8 mouse cellular contexts compared by ENCODE assay signal in the genomic region with DNA sequence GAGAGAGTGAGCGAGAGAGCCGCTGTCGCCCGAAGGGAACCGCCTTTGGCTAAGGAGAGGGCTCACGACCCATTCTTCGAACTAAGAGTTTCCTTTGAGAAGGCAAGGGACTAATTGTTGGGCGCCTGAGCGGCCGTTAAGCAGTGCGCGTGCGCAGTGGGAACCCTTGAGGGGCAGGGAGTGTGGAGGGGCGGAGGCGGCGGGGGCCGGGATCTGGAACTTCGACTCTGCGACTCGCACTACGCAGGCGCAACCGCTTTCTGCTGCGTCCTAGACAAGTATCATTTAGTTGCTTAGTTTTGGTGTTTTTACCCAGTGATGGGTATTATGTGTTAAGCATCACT. TPM values are rescaled to one million over a fixed set of nuclear protein-coding genes. Genes with fewer than 3 reads are reported as not detected.
DNase-seq lines count a peak whose midpoint lies in the region; ATAC-seq lines count a peak whose summit lies in the region.

No protein-coding gene starts in this region.

- H3K9ac ChIP-seq in hindbrain, embryonic 11.5 days (ENCODE audit: low read depth, low read length), result peak overlapping the region; percentile 94
- peak overlapping the region; percentile 90 for H3K9ac ChIP-seq in lung, embryonic 16.5 days (ENCODE audit: low read length)

- no peaks in the 10 kb centered on the region for H3K36me3 ChIP-seq in hindbrain, embryonic 11.5 days (ENCODE audit: control insufficient read depth, insufficient read depth, low read length)
- H3K36me3 ChIP-seq in lung, embryonic 16.5 days (ENCODE audit: control insufficient read depth, insufficient read depth, low read length), result no peaks in the 10 kb centered on the region

- H3K4me1 ChIP-seq in hindbrain, embryonic 11.5 days (replicated peaks; ENCODE audit: control insufficient read depth, insufficient read depth, low read length), result 0 out of 2 replicates have a peak, but pooled peaks cover 5% of the 10 kb centered on the region
- H3K4me1 ChIP-seq in lung, embryonic 16.5 days (replicated peaks; ENCODE audit: control insufficient read depth, insufficient read depth, low read length), result peaks cover 11% of the 10 kb centered on the region

- DNase-seq in WW6 (ENCODE audit: low read depth, low spot score), result peak; percentile 61
- peak; percentile 90 for DNase-seq in cerebellum, adult 9-11 months
- DNase-seq in hindbrain, embryonic 11.5 days (ENCODE audit: low spot score), result peak; percentile 93
- peak; percentile 80 for DNase-seq in layer of hippocampus, adult 9-10 months (ENCODE audit: low spot score)
- peak; percentile 90 for DNase-seq in ovary, postnatal 36 days (ENCODE audit: low spot score)
- peak; percentile 90 for DNase-seq in thymus, postnatal 36 days

- H3K27ac ChIP-seq in hindbrain, embryonic 11.5 days (ENCODE audit: low read depth, low read length), result peak overlapping the region; percentile 95
- H3K27ac ChIP-seq in lung, embryonic 16.5 days (ENCODE audit: low read length), result peak overlapping the region; percentile 97

- no peaks in the 10 kb centered on the region for H3K9me3 ChIP-seq in hindbrain, embryonic 11.5 days (ENCODE audit: control insufficient read depth, low read length)
- no peaks in the 10 kb centered on the region for H3K9me3 ChIP-seq in lung, embryonic 16.5 days (ENCODE audit: control insufficient read depth, low read length)

- H3K27me3 ChIP-seq in hindbrain, embryonic 11.5 days (ENCODE audit: control insufficient read depth, insufficient read depth, low read length), result no peaks in the 10 kb centered on the region
- no peaks in the 10 kb centered on the region for H3K27me3 ChIP-seq in lung, embryonic 16.5 days (ENCODE audit: control insufficient read depth, insufficient read depth, low read depth, low read length)

- H3K4me3 ChIP-seq in hindbrain, embryonic 11.5 days (ENCODE audit: low read depth, low read length), result peak overlapping the region; percentile 82
- peak overlapping the region; percentile 77 for H3K4me3 ChIP-seq in lung, embryonic 16.5 days (ENCODE audit: low read length)

- H3K4me2 ChIP-seq in hindbrain, embryonic 11.5 days (replicated peaks; ENCODE audit: low read depth, low read length), result peak overlapping the region; percentile 15
- peak overlapping the region; percentile 55 for H3K4me2 ChIP-seq in lung, embryonic 16.5 days (ENCODE audit: low read depth, low read length)

- peak; percentile 80 for ATAC-seq in frontal cortex, adult (ENCODE audit: low TSS enrichment)
- ATAC-seq in hindbrain, embryonic 11.5 days (ENCODE audit: low FRiP score), result peak; percentile 90
- peak; percentile 89 for ATAC-seq in lung, embryonic 16.5 days (ENCODE audit: low read depth)

- WGBS in hindbrain, embryonic 11.5 days, result 0% methylated on average over 24 of the region's 24 CpGs
- 0% methylated on average over 24 of the region's 24 CpGs for WGBS in lung, embryonic 16.5 days

RNA-seq across cellular contexts. Expression of a gene that starts 0.9 kb away (rescaled TPM):
- 177 and 209 TPM in 2 replicates for polyA plus RNA-seq in hindbrain, embryonic 11.5 days (2014; fragmentation: Nextera tagmentation; extraction: Ambion mirVana)
- 133 and 150 TPM in 2 replicates for polyA plus RNA-seq in lung, embryonic 16.5 days (2015; fragmentation: Nextera tagmentation; extraction: Ambion mirVana)

RNA-seq across cellular contexts. Expression of a gene that starts 31.2 kb away (rescaled TPM):
- 11.7 and 12.5 TPM in 2 replicates for polyA plus RNA-seq in hindbrain, embryonic 11.5 days (2014; fragmentation: Nextera tagmentation; extraction: Ambion mirVana)
- polyA plus RNA-seq in lung, embryonic 16.5 days (2015; fragmentation: Nextera tagmentation; extraction: Ambion mirVana), result 14.2 and 15.2 TPM in 2 replicates

Comparison
In these comparisons a context has a peak if more than half of its experiments do, and no peak if none do; other contexts are left out.
1. Peak in every context shown above with its lines: DNase-seq, ATAC-seq, H3K4me3 ChIP-seq and H3K27ac ChIP-seq.